Mouse (Mus musculus) B cell, adult 2 months (primary cell): Measurements from ENCODE around the gene Polr2j.

Experiments
- DNase-seq, 2 experiments: peaks; one replicate each; pipeline ENCODE4 v3.0.0; 2022

The Polr2j gene

GRCm38 (mm10) chr5:136115891-136116783 is at the start of gene Polr2j:
Polr2j (plus strand) TSS chr5:136116631.
- peak; percentile 99 for DNase-seq

GRCm38 (mm10) chr5:136069411-136069810 is 47.0 kb upstream of the Polr2j start:
- no peak for DNase-seq

- DNase-seq = no peak
Measured at GRCm38 (mm10) chr5:136073051-136073450, 43.4 kb upstream of the Polr2j start.

GRCm38 (mm10) chr5:136073526-136073925 is 42.9 kb upstream of the Polr2j start:
- no peak for DNase-seq

GRCm38 (mm10) chr5:136075076-136075475 is 41.4 kb upstream of the Polr2j start:
- no peak for DNase-seq

GRCm38 (mm10) chr5:136076284-136076683 is 40.1 kb upstream of the Polr2j start:
- DNase-seq = no peak

GRCm38 (mm10) chr5:136077001-136077550 is 39.4 kb upstream of the Polr2j start:
- DNase-seq = no peak

GRCm38 (mm10) chr5:136078136-136078535 is 38.3 kb upstream of the Polr2j start:
- DNase-seq = no peak

GRCm38 (mm10) chr5:136082345-136082744 is 34.1 kb upstream of the Polr2j start:
- peak; percentile 32 to 40 for DNase-seq

- DNase-seq = peak; percentile 92 to 94
Measured at GRCm38 (mm10) chr5:136083669-136084107, 32.7 kb upstream of the Polr2j start, which contains the start of gene Rasa4. Rasa4 (plus strand) TSS chr5:136083916.

GRCm38 (mm10) chr5:136084144-136084881 is 32.1 kb upstream of the Polr2j start:
- DNase-seq = peak; percentile 43 to 45

GRCm38 (mm10) chr5:136084891-136085651 is 31.4 kb upstream of the Polr2j start:
- peak; percentile 59 to 62 for DNase-seq

GRCm38 (mm10) chr5:136086290-136086689 is 30.1 kb upstream of the Polr2j start:
- DNase-seq = no peak

GRCm38 (mm10) chr5:136088821-136089575 is 27.4 kb upstream of the Polr2j start:
- no peak for DNase-seq

GRCm38 (mm10) chr5:136091927-136092326 is 24.5 kb upstream of the Polr2j start:
- no peak for DNase-seq

- DNase-seq = no peak
Measured at GRCm38 (mm10) chr5:136094249-136095010, 22.0 kb upstream of the Polr2j start.

- no peak for DNase-seq
Measured at GRCm38 (mm10) chr5:136095089-136095488, 21.3 kb upstream of the Polr2j start.

- DNase-seq = no peak
Measured at GRCm38 (mm10) chr5:136098536-136098935, 17.9 kb upstream of the Polr2j start.

GRCm38 (mm10) chr5:136102099-136102820 is 14.2 kb upstream of the Polr2j start:
- DNase-seq = peak; percentile 74 to 75

- peak; percentile 68 to 70 for DNase-seq
Measured at GRCm38 (mm10) chr5:136104511-136104910, 11.9 kb upstream of the Polr2j start.
